24 mouse cellular contexts compared by ENCODE assay signal in genomic region chr11:110545416-110545815, GRCm38 (mm10).
DNase-seq lines count a peak whose midpoint lies in the region; ATAC-seq and TF ChIP-seq lines count a peak whose summit lies in the region.
"Had no signal": no experiment of that assay in that cellular context is flagged by ENCODE, and none has a peak within 500 bp of the region (broad histone marks: within the 10 kb centered on the region; RNA-seq: fewer than 3 reads in every experiment).

No protein-coding gene starts in this region.

- H3K9ac ChIP-seq in kidney, embryonic 15.5 days, result no peak overlapping the region
- H3K9ac ChIP-seq: embryonic facial prominence, embryonic 15.5 days; forebrain, embryonic 13.5 days; heart, embryonic 15.5 days; intestine, embryonic 15.5 days; limb, embryonic 15.5 days; liver, embryonic 13.5 days had no signal

- TF ChIP-seq POLR2A in kidney, adult 2 months (IDR thresholded peaks at IDR 0.05; ENCODE audit: low read depth, low read length), result no peak

- ATAC-seq in kidney, embryonic 15.5 days (replicated peaks; ENCODE audit: low FRiP score), result no peak
- ATAC-seq: activated CD4-positive, CD25-positive, alpha-beta regulatory T cell, adult 4 months; CD4-positive, CD25-positive, alpha-beta regulatory T cell, adult 4 months; forebrain, embryonic 13.5 days; hindbrain, postnatal 0 days had no signal

- H3K4me1 ChIP-seq in kidney, adult 2 months (ENCODE audit: control insufficient read depth, insufficient read depth, low read length), result 0 out of 2 replicates have a peak, but pooled peaks cover 8% of the 10 kb centered on the region
- no peaks in the 10 kb centered on the region for H3K4me1 ChIP-seq in kidney, embryonic 15.5 days
- H3K4me1 ChIP-seq: embryonic facial prominence, embryonic 15.5 days; forebrain, embryonic 13.5 days; heart, embryonic 10.5 days; heart, embryonic 15.5 days; intestine, embryonic 15.5 days; limb, embryonic 10.5 days; limb, embryonic 15.5 days; liver, embryonic 13.5 days had no signal

- no peaks in the 10 kb centered on the region for H3K9me3 ChIP-seq in kidney, embryonic 15.5 days (replicated peaks)
- H3K9me3 ChIP-seq: embryonic facial prominence, embryonic 15.5 days; forebrain, embryonic 13.5 days; heart, embryonic 10.5 days; intestine, embryonic 15.5 days; limb, embryonic 10.5 days; limb, embryonic 15.5 days; liver, embryonic 13.5 days had no signal

- TF ChIP-seq CTCF in kidney, adult 2 months (conservative IDR thresholded peaks at IDR 0.05; ENCODE audit: insufficient read depth, insufficient read length, low read depth, low read length), result no peak

- no peak overlapping the region for H3K4me3 ChIP-seq in kidney, adult 2 months (ENCODE audit: insufficient read depth, low read depth, low read length)
- H3K4me3 ChIP-seq in kidney, embryonic 15.5 days (replicated peaks), result no peak overlapping the region
- H3K4me3 ChIP-seq: embryonic facial prominence, embryonic 15.5 days; forebrain, embryonic 13.5 days; heart, embryonic 10.5 days; heart, embryonic 15.5 days; intestine, embryonic 15.5 days; limb, embryonic 10.5 days; limb, embryonic 15.5 days; liver, embryonic 13.5 days had no signal

- no peaks in the 10 kb centered on the region for H3K36me3 ChIP-seq in kidney, adult 2 months (ENCODE audit: control insufficient read depth, insufficient read depth, low read length)
- H3K36me3 ChIP-seq in kidney, embryonic 15.5 days, result no peaks in the 10 kb centered on the region
- H3K36me3 ChIP-seq: embryonic facial prominence, embryonic 15.5 days; heart, embryonic 10.5 days; heart, embryonic 15.5 days; intestine, embryonic 15.5 days; limb, embryonic 10.5 days; limb, embryonic 15.5 days; liver, embryonic 13.5 days had no signal

- DNase-seq in adrenal gland, postnatal 14 days, result peak; percentile 28
- DNase-seq in adrenal gland, postnatal 25 days, result no peak
- DNase-seq in kidney, adult 2 months, result peak; percentile 64
- DNase-seq in 3T3-L1 (ENCODE audit: low read depth, low spot score) (peak; percentile 57), adipocyte (ENCODE audit: low spot score) (peak; percentile 12)
- DNase-seq in testis, postnatal 10 days (ENCODE audit: low spot score), result no peak
- DNase-seq: cerebellum, adult 11 months; cerebellum, adult 9-11 months; gastrocnemius, postnatal 10 days; liver, embryonic 13.5 days; lung, adult 18-20 months; lung, postnatal 10 days; midbrain, embryonic 14.5 days had no signal

- H3K27ac ChIP-seq in kidney, adult 2 months (ENCODE audit: insufficient read depth, low read depth, low read length), result no peak overlapping the region
- H3K27ac ChIP-seq in kidney, embryonic 15.5 days, result no peak overlapping the region
- H3K27ac ChIP-seq: embryonic facial prominence, embryonic 15.5 days; forebrain, embryonic 13.5 days; heart, embryonic 10.5 days; heart, embryonic 15.5 days; hindbrain, postnatal 0 days; intestine, embryonic 15.5 days; limb, embryonic 10.5 days; limb, embryonic 15.5 days; liver, embryonic 13.5 days had no signal

- WGBS in kidney, adult 2 months, result 33% methylated on average over 3 of the region's 3 CpGs
- 66% methylated on average over 3 of the region's 3 CpGs for WGBS in kidney, embryonic 15.5 days

- H3K4me2 ChIP-seq in kidney, embryonic 15.5 days, result no peak overlapping the region
- H3K4me2 ChIP-seq: embryonic facial prominence, embryonic 15.5 days; forebrain, embryonic 13.5 days; heart, embryonic 15.5 days; intestine, embryonic 15.5 days; limb, embryonic 15.5 days; liver, embryonic 13.5 days had no signal

- no peaks in the 10 kb centered on the region for H3K27me3 ChIP-seq in kidney, adult 2 months (replicated peaks; ENCODE audit: control insufficient read depth, insufficient read depth, low read length)
- H3K27me3 ChIP-seq in kidney, embryonic 15.5 days, result no peaks in the 10 kb centered on the region
- H3K27me3 ChIP-seq: embryonic facial prominence, embryonic 15.5 days; forebrain, embryonic 13.5 days; heart, embryonic 15.5 days; intestine, embryonic 15.5 days; limb, embryonic 15.5 days; liver, embryonic 13.5 days had no signal

Comparison
In these comparisons a context has a peak if more than half of its experiments do, and no peak if none do; other contexts are left out.
1. DNase-seq: peak in adrenal gland, postnatal 14 days (single experiment), kidney, adult 2 months (single experiment), 3T3-L1 (single experiment) and adipocyte (single experiment); none in adrenal gland, postnatal 25 days (single experiment) and testis, postnatal 10 days (single experiment).